Mouse (Mus musculus): Measurements from ENCODE around the gene Ppp1r14c. TPM values are rescaled to one million over a fixed set of nuclear protein-coding genes. Genes with fewer than 3 reads are reported as not detected.

The Ppp1r14c gene
- polyA plus RNA-seq, 1 experiment from 2014 or later, result 6.7 TPM

DNA sequence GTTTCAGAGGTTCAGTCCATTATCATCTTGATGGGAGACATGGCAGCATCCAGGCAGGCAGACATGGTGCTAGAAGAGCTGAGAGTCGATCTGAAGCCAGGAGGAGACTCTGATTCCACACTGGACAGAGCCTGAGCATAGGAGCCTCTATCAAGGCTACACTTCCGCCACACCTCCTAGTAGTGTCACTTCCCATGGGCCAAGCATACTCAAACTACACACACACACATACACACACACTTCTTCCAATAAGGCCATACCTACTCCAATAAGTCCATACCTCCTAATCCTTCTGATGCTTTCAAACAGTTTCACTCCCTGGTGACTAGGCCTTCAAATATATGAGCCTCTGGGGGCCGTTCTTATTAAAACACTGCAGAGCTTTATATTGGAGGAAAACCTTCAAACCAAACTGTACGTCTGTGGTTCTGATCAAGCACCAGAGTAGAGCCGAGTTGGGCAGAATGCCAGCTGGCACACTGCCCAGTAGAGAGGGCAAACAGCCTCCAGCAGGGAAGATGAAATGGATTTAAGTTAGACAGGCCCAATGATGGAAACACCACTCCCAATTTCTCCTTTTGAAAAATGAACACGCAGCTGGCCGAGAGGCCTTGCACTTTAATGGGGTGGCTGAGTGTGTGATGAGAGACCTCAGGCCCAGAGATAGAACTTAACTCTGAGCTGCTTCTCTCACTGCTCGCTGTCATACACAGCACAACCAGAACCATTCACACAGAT lies 141.8 kb downstream of the Ppp1r14c start:
- Histone ChIP-seq H3K27ac (peak overlapping the region; percentile 52; the same call in 1 of the 2 replicates), H3K9ac (no peak overlapping the region), H3K27me3 (no peaks in the 10 kb centered on the region), H3K36me3 (no peaks in the 10 kb centered on the region), H3K4me2 (replicated peaks) (0 out of 2 replicates have a peak overlapping the region, but pooled peaks have one; percentile 1), H3K4me1 (peaks cover 33% of the 10 kb centered on the region), H3K9me3 (no peaks in the 10 kb centered on the region), H3K4me3 (no peak overlapping the region)
- ATAC-seq (ENCODE audit: low FRiP score, low read depth), result peak; percentile 89
- WGBS, result 31% methylated on average over 8 of the region's 8 CpGs

DNA sequence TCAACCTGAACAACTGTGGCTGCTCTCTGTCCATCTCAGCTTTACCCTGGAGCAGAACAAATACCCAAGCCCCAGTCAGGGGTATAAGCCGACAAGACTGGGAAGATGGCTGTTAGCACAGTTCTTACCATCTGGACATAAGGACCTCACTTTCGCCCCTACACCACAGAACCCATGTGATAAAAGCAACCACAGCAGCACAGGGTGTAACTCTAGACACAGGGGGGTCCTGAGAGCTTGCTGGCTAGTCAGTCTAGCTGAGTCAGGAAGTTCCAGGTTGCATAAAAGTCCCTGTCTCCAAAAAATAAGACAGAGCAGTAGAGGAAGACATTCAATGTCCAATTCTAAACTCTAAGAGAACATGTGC lies 142.3 kb downstream of the Ppp1r14c start:
- Histone ChIP-seq H3K9me3 (no peaks in the 10 kb centered on the region), H3K4me1 (peaks cover 33% of the 10 kb centered on the region), H3K36me3 (no peaks in the 10 kb centered on the region), H3K4me2 (replicated peaks) (0 out of 2 replicates have a peak overlapping the region, but pooled peaks have one; percentile 1), H3K27ac (peak overlapping the region; percentile 52; the same call in 1 of the 2 replicates), H3K4me3 (no peak overlapping the region), H3K9ac (no peak overlapping the region), H3K27me3 (no peaks in the 10 kb centered on the region)
- no peak for ATAC-seq (ENCODE audit: low FRiP score, low read depth)
- WGBS, result 61% methylated on average over 2 of the region's 2 CpGs

DNA sequence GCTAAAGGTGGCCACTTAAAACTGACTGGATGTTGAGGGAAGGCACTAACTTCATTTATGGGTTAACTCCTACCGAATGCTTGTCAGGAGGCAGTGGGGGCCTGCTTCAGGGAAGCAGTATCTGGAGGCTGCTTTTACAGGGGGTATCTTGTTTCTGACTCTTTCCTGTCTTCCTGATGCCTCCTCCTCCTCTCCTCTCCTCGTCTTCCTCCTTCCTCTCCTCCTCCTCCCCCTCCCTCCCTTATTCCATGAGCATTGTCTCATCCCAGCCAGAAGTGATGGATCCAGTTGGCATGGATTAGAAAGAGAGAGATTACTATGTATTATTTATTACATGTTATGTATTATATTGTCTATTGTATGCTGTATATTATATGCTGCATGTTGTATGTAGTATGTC lies 142.9 kb downstream of the Ppp1r14c start:
- Histone ChIP-seq H3K9me3 (no peaks in the 10 kb centered on the region), H3K4me1 (peaks cover 33% of the 10 kb centered on the region), H3K4me2 (replicated peaks) (no peak overlapping the region), H3K27me3 (no peaks in the 10 kb centered on the region), H3K4me3 (no peak overlapping the region), H3K27ac (no peak overlapping the region), H3K9ac (no peak overlapping the region), H3K36me3 (no peaks in the 10 kb centered on the region)
- no peak for ATAC-seq (ENCODE audit: low FRiP score, low read depth)
- 57% methylated on average over 2 of the region's 2 CpGs for WGBS

DNA sequence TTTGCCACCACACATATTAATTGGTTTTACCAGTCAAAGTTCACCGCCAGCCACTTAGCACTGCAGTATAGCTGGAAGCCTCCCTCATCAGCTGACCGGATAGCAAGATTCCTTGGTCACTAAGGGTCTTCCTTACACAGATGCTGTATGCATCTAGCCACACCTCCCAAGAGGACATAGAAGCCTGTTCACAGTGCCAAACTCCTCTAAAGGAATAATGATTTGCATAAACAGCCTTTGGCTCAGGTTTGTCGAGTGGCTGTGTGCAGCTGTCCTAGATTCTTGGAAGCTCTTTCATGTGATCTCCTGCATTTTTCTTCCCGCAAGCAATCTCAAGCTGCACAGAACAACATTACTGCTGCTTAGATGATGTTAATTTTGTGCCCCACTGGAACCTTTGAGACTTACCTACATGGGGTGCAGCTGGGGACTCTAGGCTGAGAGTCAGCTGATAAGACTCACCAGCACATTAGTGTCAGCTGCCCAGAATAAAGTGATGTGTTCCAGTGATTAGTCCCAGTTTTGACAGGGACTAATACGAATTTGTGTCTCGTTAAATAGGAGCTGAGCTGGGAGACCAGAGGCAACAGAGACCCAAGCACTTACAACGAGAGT lies 143.9 kb downstream of the Ppp1r14c start:
- Histone ChIP-seq H3K4me3 (no peak overlapping the region), H3K4me2 (replicated peaks) (no peak overlapping the region), H3K27ac (no peak overlapping the region), H3K36me3 (no peaks in the 10 kb centered on the region), H3K9ac (no peak overlapping the region), H3K4me1 (peaks cover 33% of the 10 kb centered on the region), H3K9me3 (no peaks in the 10 kb centered on the region), H3K27me3 (no peaks in the 10 kb centered on the region)
- ATAC-seq (ENCODE audit: low FRiP score, low read depth), result no peak
- 56% methylated on average over 7 of the region's 7 CpGs for WGBS

DNA sequence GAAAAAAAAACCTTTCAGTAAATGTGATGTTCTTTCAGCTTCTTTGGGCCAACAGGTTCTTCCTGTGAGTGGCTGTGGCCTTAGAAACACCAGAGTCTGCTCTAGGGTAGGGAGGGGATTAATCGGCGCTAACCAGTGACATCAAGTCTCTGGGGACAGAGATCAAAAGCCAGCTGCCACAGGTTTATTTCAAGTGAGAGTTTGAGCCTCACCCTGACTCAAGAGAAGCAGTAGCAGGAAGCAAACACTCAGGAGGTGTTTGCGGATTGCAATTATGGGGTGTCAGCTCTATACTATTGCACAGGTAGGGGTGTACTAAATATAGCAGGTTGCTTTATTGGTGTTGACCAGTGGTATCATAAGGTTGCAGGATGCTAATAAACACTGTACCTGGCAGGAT lies 144.6 kb downstream of the Ppp1r14c start:
- no peaks in the 10 kb centered on the region for H3K36me3 ChIP-seq
- 37% methylated on average over 3 of the region's 3 CpGs for WGBS
- no peaks in the 10 kb centered on the region for H3K9me3 ChIP-seq
- no peak overlapping the region for H3K4me3 ChIP-seq
- peaks cover 33% of the 10 kb centered on the region for H3K4me1 ChIP-seq
- no peak overlapping the region for H3K27ac ChIP-seq
- no peak for ATAC-seq (ENCODE audit: low FRiP score, low read depth)
- H3K4me2 ChIP-seq (replicated peaks), result no peak overlapping the region
- H3K27me3 ChIP-seq, result no peaks in the 10 kb centered on the region
- H3K9ac ChIP-seq, result no peak overlapping the region

DNA sequence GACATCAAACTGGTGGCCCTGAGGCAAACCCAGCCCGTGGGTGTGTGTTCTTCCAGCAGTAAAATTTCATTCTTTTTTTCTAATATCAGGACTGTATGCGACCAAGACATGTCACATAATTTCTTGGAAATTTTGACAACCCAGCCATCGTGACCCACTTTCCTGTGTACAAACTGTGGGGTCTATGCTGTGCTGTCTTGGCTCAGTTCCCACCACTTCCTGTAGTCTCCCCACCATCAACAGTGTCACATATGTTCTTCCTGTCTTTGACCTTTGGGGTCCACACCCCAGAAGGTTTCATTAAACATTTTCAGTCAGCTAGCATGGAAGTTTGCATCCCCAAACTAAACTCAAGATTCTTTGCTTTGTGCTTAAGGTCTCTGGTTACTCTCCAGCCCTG lies 145.5 kb downstream of the Ppp1r14c start:
- H3K4me2 ChIP-seq (replicated peaks), result no peak overlapping the region
- H3K4me1 ChIP-seq, result peaks cover 33% of the 10 kb centered on the region
- H3K9ac ChIP-seq, result no peak overlapping the region
- H3K9me3 ChIP-seq, result no peaks in the 10 kb centered on the region
- no peaks in the 10 kb centered on the region for H3K36me3 ChIP-seq
- WGBS, result 67% methylated on average over 3 of the region's 3 CpGs
- no peak for ATAC-seq (ENCODE audit: low FRiP score, low read depth)
- H3K27ac ChIP-seq, result no peak overlapping the region
- H3K27me3 ChIP-seq, result no peaks in the 10 kb centered on the region
- H3K4me3 ChIP-seq, result no peak overlapping the region

DNA sequence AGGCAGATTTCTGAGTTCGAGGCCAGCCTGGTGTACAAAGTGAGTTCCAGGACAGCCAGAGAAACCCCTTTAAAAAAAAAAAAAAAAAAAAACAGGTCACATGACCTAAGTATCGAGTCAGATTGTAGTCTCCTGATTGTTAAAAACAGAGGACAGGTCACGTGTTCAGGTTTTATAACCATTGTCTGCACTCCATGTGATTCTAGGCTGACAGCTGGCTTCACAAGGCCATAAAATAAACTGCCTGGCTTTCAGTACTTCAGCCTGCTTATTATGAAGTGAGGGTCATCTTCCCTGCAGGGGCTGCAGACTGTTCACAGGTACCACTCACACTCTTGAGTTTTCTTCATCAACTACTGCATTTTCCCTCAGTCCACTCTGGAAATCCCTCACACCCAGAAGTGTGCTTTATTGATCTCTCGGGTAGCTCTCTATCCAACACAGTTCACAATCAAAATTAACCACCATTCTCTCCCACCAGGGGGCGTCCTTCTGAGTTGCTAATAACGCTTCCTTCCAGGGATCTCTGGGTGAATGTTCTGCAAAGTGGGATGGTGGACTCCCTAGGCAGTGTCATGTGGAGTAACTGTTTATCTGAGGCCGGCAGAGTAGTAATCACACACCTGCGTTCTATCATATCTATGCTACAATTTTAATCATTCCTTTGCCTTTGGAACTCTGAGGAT lies 146.9 kb downstream of the Ppp1r14c start:
- 65% methylated on average over 8 of the region's 8 CpGs for WGBS

DNA sequence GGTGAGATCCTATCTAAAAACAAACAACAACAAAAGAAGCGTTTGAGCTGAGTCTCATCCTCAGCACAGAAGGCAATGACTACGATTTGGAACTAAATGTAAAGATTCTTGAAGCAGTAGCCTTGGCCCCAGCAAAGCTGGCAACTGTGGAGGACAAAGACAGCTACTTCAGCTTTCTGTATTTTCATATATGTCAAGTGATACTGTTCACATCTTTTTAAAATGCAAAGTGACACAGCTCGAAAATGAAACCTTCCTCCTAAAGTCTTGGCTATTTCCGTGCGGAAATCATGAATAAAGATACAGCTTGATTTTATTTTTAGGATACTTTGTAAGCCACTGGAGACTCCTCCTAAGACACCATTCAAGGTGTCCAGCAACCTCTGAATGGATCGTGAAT lies 148.1 kb downstream of the Ppp1r14c start:
- no peaks in the 10 kb centered on the region for H3K36me3 ChIP-seq
- ATAC-seq (ENCODE audit: low FRiP score, low read depth), result no peak
- H3K4me2 ChIP-seq (replicated peaks), result no peak overlapping the region
- no peak overlapping the region for H3K27ac ChIP-seq
- no peak overlapping the region for H3K4me3 ChIP-seq
- H3K9ac ChIP-seq, result no peak overlapping the region
- H3K9me3 ChIP-seq, result no peaks in the 10 kb centered on the region
- no peaks in the 10 kb centered on the region for H3K27me3 ChIP-seq
- H3K4me1 ChIP-seq, result peaks cover 18% of the 10 kb centered on the region; the same call in 1 of the 2 replicates
- WGBS, result 76% methylated on average over 6 of the region's 6 CpGs

More for the DNA sequence above, 146.9 kb downstream of the Ppp1r14c start:
- H3K4me2 ChIP-seq (replicated peaks), result no peak overlapping the region
- no peak overlapping the region for H3K9ac ChIP-seq
- H3K27me3 ChIP-seq, result no peaks in the 10 kb centered on the region
- ATAC-seq (ENCODE audit: low FRiP score, low read depth), result no peak
- H3K27ac ChIP-seq, result no peak overlapping the region
- peaks cover 28% of the 10 kb centered on the region for H3K4me1 ChIP-seq
- no peak overlapping the region for H3K4me3 ChIP-seq
- no peaks in the 10 kb centered on the region for H3K9me3 ChIP-seq
- no peaks in the 10 kb centered on the region for H3K36me3 ChIP-seq

Small RNA genes lying within 50 kb of the gene (microRNA-seq; reads per million reads assigned to microRNA genes)
- gene Gm24482, result not detected

Other genes starting within 250 kb of the Ppp1r14c start
- 1.7 and 2.1 TPM in 2 replicates for gene H60c, start 98.3 kb upstream of the Ppp1r14c start, polyA plus RNA-seq (2015; fragmentation: Nextera tagmentation; extraction: Ambion mirVana)
- gene Iyd, start 174.2 kb downstream of the Ppp1r14c start, polyA plus RNA-seq (2015; fragmentation: Nextera tagmentation; extraction: Ambion mirVana), result 0.11 and 0.45 TPM in 2 replicates